Mouse (Mus musculus): ENCODE data around the gene Shroom1.

The Shroom1 gene

GRCm38 (mm10) chr11:53447996-53448395 is 9.0 kb upstream of the Shroom1 start:
- no peak for DNase-seq

DNA sequence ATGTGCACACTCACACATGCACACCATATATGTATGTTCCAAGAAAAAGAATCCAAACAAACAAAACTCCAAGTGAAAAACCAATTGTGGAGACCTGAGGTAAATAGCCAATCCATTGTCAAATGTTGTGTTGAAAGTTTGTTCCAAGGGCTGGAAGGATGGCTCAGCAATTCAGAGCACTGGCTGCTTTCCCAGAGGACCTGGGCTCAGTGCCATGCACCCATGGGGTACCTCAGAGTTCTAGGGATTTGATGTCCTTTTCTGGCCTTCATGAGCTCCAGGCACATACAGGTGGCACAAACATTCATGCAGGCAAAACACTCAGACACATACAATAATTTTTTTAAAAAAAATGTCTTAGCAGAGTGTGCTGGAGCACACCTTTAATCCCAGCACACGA is 8.5 kb upstream of the Shroom1 start:
- peak; percentile 63 for DNase-seq

GRCm38 (mm10) chr11:53450070-53450705 is 6.8 kb upstream of the Shroom1 start:
- DNase-seq: no peak

- DNase-seq: no peak
Observed at GRCm38 (mm10) chr11:53451361-53451760, 5.6 kb upstream of the Shroom1 start.

GRCm38 (mm10) chr11:53452396-53452795 is 4.6 kb upstream of the Shroom1 start:
- no peak for DNase-seq

DNA sequence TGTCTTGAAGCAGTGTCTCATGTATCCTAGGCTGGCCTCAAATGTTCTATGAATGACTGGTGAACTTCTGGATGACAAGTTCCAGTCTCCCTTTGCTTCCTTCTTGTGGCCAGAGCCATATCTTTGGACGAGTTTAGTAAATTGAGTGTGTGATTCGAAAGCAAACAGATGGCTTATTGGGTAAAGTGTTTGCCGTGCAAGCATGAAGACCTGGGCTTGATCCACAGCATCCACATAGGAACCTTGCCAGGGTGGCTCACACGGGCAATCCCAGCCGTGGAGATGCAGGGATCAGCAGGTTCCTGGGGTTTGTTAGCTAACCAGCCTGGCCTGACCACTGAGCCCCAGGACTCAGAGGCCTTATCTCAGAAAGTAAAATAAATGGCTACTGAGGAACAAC is 4.0 kb upstream of the Shroom1 start:
- DNase-seq: no peak

GRCm38 (mm10) chr11:53457372-53457954 is 458 bp downstream of the Shroom1 start:
- no peak for DNase-seq

DNA sequence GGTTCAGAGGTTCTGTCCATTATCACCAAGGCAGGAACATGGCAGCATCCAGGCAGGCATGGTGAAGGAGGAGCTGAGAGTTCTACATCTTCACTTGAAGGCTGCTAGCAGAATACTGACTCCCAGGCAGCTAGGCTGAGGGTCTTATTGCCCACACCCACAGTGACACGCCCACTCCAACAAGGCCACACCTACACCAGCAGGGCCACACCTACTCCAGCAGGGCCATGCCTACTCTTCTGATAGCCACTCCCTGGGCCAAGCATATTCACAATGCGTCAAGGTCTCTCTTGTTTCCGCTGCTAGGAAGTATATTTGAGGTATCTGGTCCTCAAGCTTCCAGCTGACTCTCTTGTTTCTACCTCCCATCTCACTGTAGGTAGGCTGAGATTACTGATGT is 2.0 kb downstream of the Shroom1 start:
- DNase-seq: no peak

DNA sequence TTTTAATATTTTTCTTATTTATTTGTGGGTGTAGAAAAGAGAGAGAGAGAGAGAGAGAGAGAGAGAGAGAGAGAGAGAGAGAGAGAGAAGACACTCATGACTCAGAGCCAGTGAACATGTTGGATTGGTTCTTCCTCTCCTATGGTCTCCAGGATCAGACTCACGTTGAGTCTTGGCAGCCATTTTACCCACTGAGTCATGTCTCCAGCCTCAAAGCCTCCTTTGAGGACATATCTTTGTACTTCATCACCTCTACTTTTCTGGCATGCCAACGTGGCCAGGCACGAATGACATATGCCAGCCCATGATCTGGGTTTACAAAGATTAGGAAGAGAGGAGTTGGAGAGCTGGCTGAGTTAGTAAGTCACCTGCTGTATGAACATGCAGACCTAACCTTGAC is 3.2 kb downstream of the Shroom1 start:
- no peak for DNase-seq

GRCm38 (mm10) chr11:53461727-53462126 is 4.7 kb downstream of the Shroom1 start:
- DNase-seq: no peak

GRCm38 (mm10) chr11:53463551-53464424 is 6.8 kb downstream of the Shroom1 start:
- DNase-seq: peak; percentile 33

- DNase-seq: peak; percentile 89
Observed at GRCm38 (mm10) chr11:53466231-53466971, 9.4 kb downstream of the Shroom1 start.

GRCm38 (mm10) chr11:53469294-53469967 is 12.4 kb downstream of the Shroom1 start:
- DNase-seq: no peak

DNA sequence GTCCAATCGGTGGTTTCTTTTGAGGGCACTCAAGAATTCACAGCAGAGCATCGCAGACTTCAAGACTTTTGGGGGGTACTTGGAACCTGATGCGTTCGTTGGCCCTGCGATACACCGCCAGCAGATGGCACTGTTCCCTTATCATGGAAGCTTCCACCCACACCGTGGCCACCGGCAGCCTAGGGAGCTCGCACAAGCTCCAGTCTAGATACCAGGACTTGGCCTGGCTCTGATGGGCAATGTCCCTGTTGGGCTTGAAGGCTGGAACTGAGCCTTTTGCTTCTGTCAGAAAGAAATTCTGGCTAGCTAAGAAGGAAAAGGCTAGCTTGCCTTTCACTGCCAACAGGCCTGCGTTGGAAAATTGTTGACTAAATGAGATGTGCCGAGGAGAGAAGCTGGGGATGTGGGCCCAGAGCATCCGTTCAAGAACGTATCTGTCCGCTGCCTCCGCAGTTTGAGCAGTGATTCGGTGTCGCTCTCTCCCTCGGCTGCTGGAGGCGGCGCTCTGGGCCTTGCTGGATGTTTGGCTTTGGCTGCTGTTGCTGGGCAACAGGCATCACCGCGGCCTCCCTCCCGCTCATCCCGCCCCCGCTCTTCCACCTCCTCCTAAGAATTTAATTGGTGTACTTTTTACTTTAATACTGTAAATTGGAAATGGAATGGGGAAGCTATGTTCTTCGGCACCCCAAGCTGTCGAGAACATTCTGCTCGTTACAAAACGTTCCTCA is 13.1 kb downstream of the Shroom1 start, which contains the start of gene Gm9837:
Gene Gm9837, minus strand, starts transcription at position 512 of the 728 bp plus-strand sequence.
- DNase-seq: peak; percentile 95

GRCm38 (mm10) chr11:53472709-53473108 is 15.7 kb downstream of the Shroom1 start:
- DNase-seq: no peak

GRCm38 (mm10) chr11:53475620-53476019 is 18.6 kb downstream of the Shroom1 start:
- DNase-seq: no peak

- DNase-seq: no peak
Observed at GRCm38 (mm10) chr11:53477833-53478232, 20.8 kb downstream of the Shroom1 start.

- DNase-seq: peak; percentile 45
Observed at GRCm38 (mm10) chr11:53478383-53479170, 21.6 kb downstream of the Shroom1 start.

- DNase-seq: peak; percentile 27
Observed at GRCm38 (mm10) chr11:53479171-53479782, 22.3 kb downstream of the Shroom1 start.

- peak; percentile 60 for DNase-seq
Observed at GRCm38 (mm10) chr11:53479783-53480301, 22.8 kb downstream of the Shroom1 start, which contains the start of the genes Gm9945 and Sowaha. Gene Gm9945 (plus strand): TSS chr11:53480166. Gene Sowaha (minus strand): TSS chr11:53480274.

Data from kidney, postnatal 10 days (tissue).